Mouse (Mus musculus): Measurements from ENCODE around the gene Olfr715. TPM values are rescaled to one million over a fixed set of nuclear protein-coding genes. Genes with fewer than 3 reads are reported as not detected.

Gene Olfr715
- polyA plus RNA-seq (2017; shearing (Covaris generic)) = not detected

DNA sequence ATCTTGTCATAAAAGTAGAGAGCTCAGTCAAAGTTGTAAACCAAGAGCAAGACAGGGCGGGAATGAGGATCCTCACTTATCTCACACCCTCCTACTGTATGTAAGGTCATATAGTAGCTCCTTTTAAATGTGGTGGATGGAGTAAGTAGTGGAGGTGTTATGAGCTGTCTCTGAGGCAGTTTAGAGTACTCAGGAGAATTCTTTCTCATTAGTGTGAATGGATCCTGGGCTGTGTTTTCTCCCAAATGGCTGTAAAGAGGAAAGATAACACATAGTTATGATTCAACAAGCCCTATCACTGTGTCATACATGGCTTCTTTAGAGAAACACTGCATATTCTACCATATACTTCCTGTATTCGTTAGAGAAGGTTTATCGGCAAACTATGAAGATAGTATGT lies at the start of gene Olfr715:
Gene Olfr715 (minus strand): TSS at position 101 of the 400 bp plus-strand sequence.

GRCm38 (mm10) chr7:107166690-107167089 lies 35.8 kb upstream of the Olfr715 start, which contains the start of gene Nlrp14:
Nlrp14 (plus strand) TSS chr7:107166990.

DNA sequence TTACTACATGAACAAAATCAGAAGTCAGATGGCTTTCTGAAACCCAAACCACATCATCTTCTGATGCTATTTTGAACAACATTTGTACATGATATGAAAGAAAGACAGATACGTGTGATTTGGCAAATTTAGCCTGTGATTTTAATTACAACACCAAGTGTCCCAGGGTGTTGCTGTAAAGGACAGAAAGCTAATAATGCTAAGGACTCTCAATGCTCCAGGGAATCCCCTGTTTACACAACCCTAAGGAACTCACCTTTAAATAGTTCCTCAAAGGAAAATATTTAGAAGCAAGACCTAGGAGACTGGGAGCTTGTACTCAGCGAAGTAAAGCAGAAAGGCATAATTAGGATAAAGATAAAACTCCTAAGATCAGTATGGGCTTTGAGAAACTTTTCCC lies 7.1 kb upstream of the Olfr715 start, which contains the start of gene Olfr716:
Gene Olfr716 (plus strand): TSS at position 301 of the 400 bp plus-strand sequence.

DNA sequence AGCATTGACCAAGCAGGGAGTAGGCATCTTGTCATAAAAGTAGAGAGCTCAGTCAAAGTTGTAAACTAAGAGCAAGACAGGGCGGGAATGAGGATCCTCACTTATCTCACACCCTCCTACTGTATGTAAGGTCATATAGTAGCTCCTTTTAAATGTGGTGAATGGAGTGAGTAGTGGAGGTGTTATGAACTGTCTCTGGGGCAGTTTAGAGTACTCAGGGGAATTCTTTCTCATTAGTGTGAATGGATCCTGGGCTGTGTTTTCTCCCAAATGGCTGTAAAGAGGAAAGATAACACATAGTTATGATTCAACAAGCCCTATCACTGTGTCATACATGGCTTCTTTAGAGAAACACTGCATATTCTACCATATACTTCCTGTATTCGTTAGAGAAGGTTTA lies 20.6 kb downstream of the Olfr715 start, which contains the start of gene Olfr715b:
Gene Olfr715b (minus strand): TSS at position 101 of the 400 bp plus-strand sequence.

GRCm38 (mm10) chr7:107092920-107093319 lies 38.0 kb downstream of the Olfr715 start, which contains the start of gene Olfr17:
Olfr17 (plus strand) TSS chr7:107093220.

Other genes starting within 250 kb of the Olfr715 start
- gene Olfr706, start 242.9 kb downstream of the Olfr715 start, polyA plus RNA-seq (2017; shearing (Covaris generic)) = not detected
- not detected for gene Olfr707, start 229.8 kb downstream of the Olfr715 start, polyA plus RNA-seq (2017; shearing (Covaris generic))
- gene Olfr1532-ps1, start 223.1 kb downstream of the Olfr715 start, polyA plus RNA-seq (2017; shearing (Covaris generic)) = not detected
- not detected for gene Olfr709-ps1, start 198.9 kb downstream of the Olfr715 start, polyA plus RNA-seq (2017; shearing (Covaris generic))
- gene Olfr710, start 182.8 kb downstream of the Olfr715 start, polyA plus RNA-seq (2017; shearing (Covaris generic)) = not detected
- gene Olfr6, start 167.1 kb downstream of the Olfr715 start, polyA plus RNA-seq (2017; shearing (Covaris generic)) = not detected
- not detected for gene Olfr711, start 155.6 kb downstream of the Olfr715 start, polyA plus RNA-seq (2017; shearing (Covaris generic))
- gene Olfr2, start 125.0 kb downstream of the Olfr715 start, polyA plus RNA-seq (2017; shearing (Covaris generic)) = not detected
- gene Olfr713, start 99.9 kb downstream of the Olfr715 start, polyA plus RNA-seq (2017; shearing (Covaris generic)) = not detected
- not detected for gene Olfr714, start 60.1 kb downstream of the Olfr715 start, polyA plus RNA-seq (2017; shearing (Covaris generic))
- not detected for gene Olfr17, start 37.9 kb downstream of the Olfr715 start, polyA plus RNA-seq (2017; shearing (Covaris generic))
- not detected for gene Olfr715b, start 20.7 kb downstream of the Olfr715 start, polyA plus RNA-seq (2017; shearing (Covaris generic))
- gene Olfr716, start 7.2 kb upstream of the Olfr715 start, polyA plus RNA-seq (2017; shearing (Covaris generic)) = not detected
- not detected for gene Nlrp14, start 35.9 kb upstream of the Olfr715 start, polyA plus RNA-seq (2017; shearing (Covaris generic))
- not detected for gene Rbmxl2, start 78.4 kb upstream of the Olfr715 start, polyA plus RNA-seq (2017; shearing (Covaris generic))
- gene Syt9, start 239.6 kb upstream of the Olfr715 start, polyA plus RNA-seq (2017; shearing (Covaris generic)) = not detected

All from CD4-positive, CD25-positive, alpha-beta regulatory T cell, adult 9 weeks (primary cell).